Mouse (Mus musculus): ENCODE data around the gene Gas2l2. TPM values are rescaled to one million over a fixed set of nuclear protein-coding genes. Genes with fewer than 3 reads are reported as not detected.

The Gas2l2 gene
- not detected in 2 replicates for polyA plus RNA-seq (2015; fragmentation: Nextera tagmentation; extraction: Ambion mirVana)

GRCm38 (mm10) chr11:83429355-83429754 lies at the start of gene Gas2l2:
Gas2l2 (minus strand) TSS chr11:83429455.
- Histone ChIP-seq H3K4me3 (replicated peaks) (no peak within 1 kb of the TSS), H3K36me3 (no peaks in the 10 kb centered on the region), H3K4me1 (peaks cover 9% of the 10 kb centered on the region), H3K4me2 (no peak within 1 kb of the TSS), H3K9ac (no peak within 1 kb of the TSS), H3K27ac (no peak within 1 kb of the TSS), H3K27me3 (peaks cover 55% of the 10 kb centered on the region), H3K9me3 (replicated peaks) (no peaks in the 10 kb centered on the region)
- ATAC-seq (replicated peaks; ENCODE audit: low FRiP score): no peak
- WGBS: 55% methylated on average over 5 of the region's 5 CpGs

- H3K36me3 ChIP-seq: peaks cover 22% of the 10 kb centered on the region
- peak; percentile 83 for ATAC-seq (replicated peaks; ENCODE audit: low FRiP score)
- under 1% methylated on average over 51 of the region's 52 CpGs for WGBS
- H3K27ac ChIP-seq: peak overlapping the region; percentile 97
- H3K27me3 ChIP-seq: peaks cover 10% of the 10 kb centered on the region
- peaks cover 19% of the 10 kb centered on the region for H3K4me1 ChIP-seq
- no peaks in the 10 kb centered on the region for H3K9me3 ChIP-seq (replicated peaks)
- peak overlapping the region; percentile 71 for H3K4me2 ChIP-seq
- peak overlapping the region; percentile 90 for H3K4me3 ChIP-seq (replicated peaks)
- H3K9ac ChIP-seq: peak overlapping the region; percentile 91
Measured at GRCm38 (mm10) chr11:83473235-83474016, 44.2 kb upstream of the Gas2l2 start.

GRCm38 (mm10) chr11:83472324-83473234 lies 43.3 kb upstream of the Gas2l2 start, which contains the start of gene Taf15:
Taf15 (plus strand) TSS chr11:83473086.
- Histone ChIP-seq H3K36me3 (peaks cover 16% of the 10 kb centered on the region), H3K4me2 (peak within 1 kb of the TSS; percentile 71), H3K4me1 (peaks cover 19% of the 10 kb centered on the region), H3K27ac (peak within 1 kb of the TSS; percentile 97), H3K9me3 (replicated peaks) (no peaks in the 10 kb centered on the region), H3K9ac (peak within 1 kb of the TSS; percentile 91), H3K4me3 (replicated peaks) (peak within 1 kb of the TSS; percentile 90), H3K27me3 (peaks cover 10% of the 10 kb centered on the region)
- ATAC-seq (replicated peaks; ENCODE audit: low FRiP score): peak; percentile 99
- WGBS: under 1% methylated on average over 66 of the region's 66 CpGs

- 0 out of 2 replicates have a peak overlapping the region, but pooled peaks have one; percentile 97 for H3K27ac ChIP-seq
- H3K9ac ChIP-seq: no peak overlapping the region
- H3K4me3 ChIP-seq (replicated peaks): peak overlapping the region; percentile 90
- WGBS: 83% methylated on average over 2 of the region's 2 CpGs
- H3K4me1 ChIP-seq: peaks cover 19% of the 10 kb centered on the region
- H3K27me3 ChIP-seq: peaks cover 10% of the 10 kb centered on the region
- ATAC-seq (replicated peaks; ENCODE audit: low FRiP score): no peak
- H3K4me2 ChIP-seq: peak overlapping the region; percentile 65
- H3K9me3 ChIP-seq (replicated peaks): no peaks in the 10 kb centered on the region
- peaks cover 11% of the 10 kb centered on the region for H3K36me3 ChIP-seq
Measured at GRCm38 (mm10) chr11:83471766-83472165, 42.5 kb upstream of the Gas2l2 start.

- Histone ChIP-seq H3K4me3 (replicated peaks) (no peak overlapping the region), H3K4me2 (no peak overlapping the region), H3K27ac (no peak overlapping the region), H3K4me1 (peaks cover 8% of the 10 kb centered on the region), H3K36me3 (no peaks in the 10 kb centered on the region), H3K9ac (no peak overlapping the region), H3K9me3 (replicated peaks) (no peaks in the 10 kb centered on the region), H3K27me3 (peaks cover 22% of the 10 kb centered on the region)
- ATAC-seq (replicated peaks; ENCODE audit: low FRiP score): no peak
- WGBS: 88% methylated on average over 3 of the region's 3 CpGs
Measured at GRCm38 (mm10) chr11:83468765-83469164, 39.5 kb upstream of the Gas2l2 start.

GRCm38 (mm10) chr11:83467120-83467652 lies 37.9 kb upstream of the Gas2l2 start:
- H3K4me3 ChIP-seq (replicated peaks): no peak overlapping the region
- 52% methylated on average over 11 of the region's 11 CpGs for WGBS
- no peak overlapping the region for H3K9ac ChIP-seq
- peaks cover 37% of the 10 kb centered on the region for H3K27me3 ChIP-seq
- no peaks in the 10 kb centered on the region for H3K9me3 ChIP-seq (replicated peaks)
- H3K4me2 ChIP-seq: no peak overlapping the region
- H3K36me3 ChIP-seq: no peaks in the 10 kb centered on the region
- peak overlapping the region; percentile 48 for H3K27ac ChIP-seq
- H3K4me1 ChIP-seq: peaks cover 17% of the 10 kb centered on the region
- ATAC-seq (replicated peaks; ENCODE audit: low FRiP score): no peak

GRCm38 (mm10) chr11:83465976-83466375 lies 36.7 kb upstream of the Gas2l2 start:
- Histone ChIP-seq H3K4me1 (peaks cover 12% of the 10 kb centered on the region), H3K27ac (no peak overlapping the region), H3K36me3 (no peaks in the 10 kb centered on the region), H3K4me3 (replicated peaks) (no peak overlapping the region), H3K4me2 (no peak overlapping the region), H3K27me3 (peaks cover 45% of the 10 kb centered on the region), H3K9ac (no peak overlapping the region), H3K9me3 (replicated peaks) (no peaks in the 10 kb centered on the region)
- 31% methylated on average over 2 of the region's 2 CpGs for WGBS
- no peak for ATAC-seq (replicated peaks; ENCODE audit: low FRiP score)

- peak within 1 kb of the TSS; percentile 96 for H3K4me2 ChIP-seq
- peaks cover 20% of the 10 kb centered on the region for H3K4me1 ChIP-seq
- WGBS: under 1% methylated on average over 42 of the region's 42 CpGs
- H3K27me3 ChIP-seq: peaks cover 38% of the 10 kb centered on the region
- no peaks in the 10 kb centered on the region for H3K9me3 ChIP-seq (replicated peaks)
- 0 out of 2 replicates have a peak within 1 kb of the TSS, but pooled peaks have one; percentile 9 for H3K27ac ChIP-seq
- H3K36me3 ChIP-seq: no peaks in the 10 kb centered on the region
- H3K9ac ChIP-seq: peak within 1 kb of the TSS; percentile 56
- peak within 1 kb of the TSS; percentile 63 for H3K4me3 ChIP-seq (replicated peaks)
- peak; percentile 81 for ATAC-seq (replicated peaks; ENCODE audit: low FRiP score)
Measured at GRCm38 (mm10) chr11:83462711-83463244, 33.5 kb upstream of the Gas2l2 start, which contains the start of gene Mmp28. Mmp28 (minus strand) TSS chr11:83463071.

- no peaks in the 10 kb centered on the region for H3K36me3 ChIP-seq
- H3K9me3 ChIP-seq (replicated peaks): no peaks in the 10 kb centered on the region
- WGBS: 76% methylated on average over 10 of the region's 10 CpGs
- peaks cover 29% of the 10 kb centered on the region for H3K4me1 ChIP-seq
- H3K27ac ChIP-seq: no peak overlapping the region
- H3K4me3 ChIP-seq (replicated peaks): no peak overlapping the region
- 0 out of 2 replicates have a peak overlapping the region, but pooled peaks have one; percentile 96 for H3K4me2 ChIP-seq
- peaks cover 38% of the 10 kb centered on the region for H3K27me3 ChIP-seq
- H3K9ac ChIP-seq: no peak overlapping the region
- no peak for ATAC-seq (replicated peaks; ENCODE audit: low FRiP score)
Measured at GRCm38 (mm10) chr11:83461462-83462027, 32.3 kb upstream of the Gas2l2 start.

- WGBS: 50% methylated on average over 9 of the region's 9 CpGs
- no peak overlapping the region; the same call in 1 of the 2 replicates for H3K27ac ChIP-seq
- peaks cover 19% of the 10 kb centered on the region for H3K27me3 ChIP-seq
- no peak overlapping the region for H3K4me2 ChIP-seq
- no peak overlapping the region for H3K4me3 ChIP-seq (replicated peaks)
- H3K9me3 ChIP-seq (replicated peaks): no peaks in the 10 kb centered on the region
- peaks cover 36% of the 10 kb centered on the region for H3K4me1 ChIP-seq
- no peaks in the 10 kb centered on the region for H3K36me3 ChIP-seq
- ATAC-seq (replicated peaks; ENCODE audit: low FRiP score): no peak; the same call in 1 of the 2 replicates
- no peak overlapping the region for H3K9ac ChIP-seq
Measured at GRCm38 (mm10) chr11:83457912-83458601, 28.8 kb upstream of the Gas2l2 start.

GRCm38 (mm10) chr11:83457257-83457656 lies 28.0 kb upstream of the Gas2l2 start:
- ATAC-seq (replicated peaks; ENCODE audit: low FRiP score): no peak
- Histone ChIP-seq H3K9me3 (replicated peaks) (no peaks in the 10 kb centered on the region), H3K27ac (no peak overlapping the region), H3K4me3 (replicated peaks) (no peak overlapping the region), H3K4me2 (no peak overlapping the region), H3K4me1 (peaks cover 28% of the 10 kb centered on the region), H3K27me3 (peaks cover 12% of the 10 kb centered on the region), H3K9ac (no peak overlapping the region), H3K36me3 (no peaks in the 10 kb centered on the region)
- 24% methylated on average over 7 of the region's 7 CpGs for WGBS
